In the genomic region with DNA sequence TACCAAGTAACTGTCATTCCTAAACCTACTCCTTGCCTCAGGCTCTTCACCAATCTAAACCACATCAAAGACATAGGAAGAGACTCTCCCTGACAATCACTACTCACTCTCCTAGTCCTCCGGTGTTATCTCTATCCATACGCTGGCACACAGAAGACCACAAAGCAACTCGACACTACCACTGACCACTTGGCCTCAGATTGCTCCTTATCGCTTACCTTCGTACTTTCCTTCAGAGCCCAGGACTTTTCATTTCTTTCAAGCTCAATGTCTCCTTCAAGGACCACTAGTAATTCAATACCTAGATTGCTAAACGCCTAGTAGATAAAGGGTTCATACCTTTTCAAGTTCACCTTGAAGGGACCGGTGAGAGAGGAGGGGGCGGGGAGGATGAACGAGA, we compare ENCODE assay signal across 9 mouse cellular contexts. TPM values are rescaled to one million over a fixed set of nuclear protein-coding genes. Genes with fewer than 3 reads are reported as not detected.
DNase-seq lines count a peak whose midpoint lies in the region; ATAC-seq and TF ChIP-seq lines count a peak whose summit lies in the region.
"Had no signal": no experiment of that assay in that cellular context is flagged by ENCODE, and none has a peak within 500 bp of the region (broad histone marks: within the 10 kb centered on the region; RNA-seq: fewer than 3 reads in every experiment).

No protein-coding gene starts in this region.

- peak overlapping the region; percentile 72; the same call in 1 of the 2 replicates for H3K9ac ChIP-seq in heart, embryonic 16.5 days (ENCODE audit: low read length)
- no peak overlapping the region for H3K9ac ChIP-seq in heart, adult 2 months (ENCODE audit: low read depth, low read length)
- peak overlapping the region; percentile 67 for H3K9ac ChIP-seq in MEL (ENCODE audit: control insufficient read depth, low read depth, low read length, poor library complexity, severe bottlenecking)
- peak overlapping the region; percentile 70; the same call in 1 of the 2 replicates for H3K9ac ChIP-seq in hindbrain, embryonic 14.5 days
- H3K9ac ChIP-seq in midbrain, embryonic 13.5 days (replicated peaks): peak overlapping the region; percentile 81; the same call in 1 of the 2 replicates

- ATAC-seq in heart, embryonic 16.5 days (replicated peaks; ENCODE audit: extremely low read depth, insufficient read depth, low FRiP score): no peak
- no peak for ATAC-seq in hindbrain, embryonic 14.5 days (ENCODE audit: low FRiP score)
- ATAC-seq in midbrain, embryonic 13.5 days: no peak
- no peak for ATAC-seq in frontal cortex, adult (ENCODE audit: low TSS enrichment)

- no peak for TF ChIP-seq RAD21 in MEL (IDR thresholded peaks at IDR 0.05; ENCODE audit: low read depth, low read length)

- H3K79me2 ChIP-seq in heart, adult 2 months (replicated peaks; ENCODE audit: control insufficient read depth, insufficient read depth, low read length): peaks cover 4% of the 10 kb centered on the region; the same call in 1 of the 2 replicates
- H3K79me2 ChIP-seq in MEL (ENCODE audit: control insufficient read depth, insufficient read depth, low read length, poor library complexity): peaks cover 32% of the 10 kb centered on the region

- TF ChIP-seq CTCF in heart, adult 2 months (IDR thresholded peaks at IDR 0.05): no peak
- TF ChIP-seq CTCF in MEL (IDR thresholded peaks at IDR 0.05 in 2 of 3, conservative IDR thresholded peaks at IDR 0.05 in 1 of 3; ENCODE audit: control insufficient read depth in 1 of 3, insufficient read depth in 1 of 3, low read depth in 2 of 3, low read length in 3 of 3, poor library complexity in 1 of 3, severe bottlenecking in 1 of 3): no peak

- peak overlapping the region; percentile 75 for H3K4me2 ChIP-seq in heart, embryonic 16.5 days (ENCODE audit: low read depth, low read length)
- H3K4me2 ChIP-seq in hindbrain, embryonic 14.5 days (replicated peaks): peak overlapping the region; percentile 75
- H3K4me2 ChIP-seq in midbrain, embryonic 13.5 days (replicated peaks): peak overlapping the region; percentile 75

- no peak for TF ChIP-seq POLR2A in heart, adult 2 months (IDR thresholded peaks at IDR 0.05; ENCODE audit: insufficient read depth, low read depth, low read length)
- no peak for TF ChIP-seq POLR2A in MEL (IDR thresholded peaks at IDR 0.05; ENCODE audit: control insufficient read depth in 1 of 2, insufficient read depth in 1 of 2, low read depth in 1 of 2, low read length in 2 of 2, poor library complexity in 1 of 2)

- H3K4me3 ChIP-seq in heart, embryonic 16.5 days (ENCODE audit: low read length): peak overlapping the region; percentile 64
- H3K4me3 ChIP-seq in heart, adult 2 months: no peak overlapping the region
- peak overlapping the region; percentile 70 to 74 for H3K4me3 ChIP-seq in MEL (ENCODE audit: control insufficient read depth in 1 of 2, insufficient read depth in 1 of 2, low read depth in 2 of 2, low read length in 2 of 2)
- peak overlapping the region; percentile 65 for H3K4me3 ChIP-seq in hindbrain, embryonic 14.5 days (replicated peaks; ENCODE audit: low read length)
- peak overlapping the region; percentile 81 for H3K4me3 ChIP-seq in midbrain, embryonic 13.5 days (replicated peaks)

- no peaks in the 10 kb centered on the region for H3K27me3 ChIP-seq in heart, embryonic 16.5 days (ENCODE audit: control insufficient read depth, insufficient read depth, low read length)
- H3K27me3 ChIP-seq in heart, adult 2 months (ENCODE audit: control insufficient read depth, insufficient read depth, low read length): no peaks in the 10 kb centered on the region
- no peaks in the 10 kb centered on the region for H3K27me3 ChIP-seq in MEL (ENCODE audit: control insufficient read depth in 1 of 2, insufficient read depth in 2 of 2, low read length in 2 of 2)
- no peaks in the 10 kb centered on the region for H3K27me3 ChIP-seq in hindbrain, embryonic 14.5 days (ENCODE audit: control insufficient read depth, insufficient read depth, low read length)
- no peaks in the 10 kb centered on the region for H3K27me3 ChIP-seq in midbrain, embryonic 13.5 days

- H3K36me3 ChIP-seq in heart, embryonic 16.5 days (ENCODE audit: control insufficient read depth, insufficient read depth): peaks cover 5% of the 10 kb centered on the region; the same call in 1 of the 2 replicates
- peaks cover 9% of the 10 kb centered on the region for H3K36me3 ChIP-seq in heart, adult 2 months (ENCODE audit: control insufficient read depth, insufficient read depth, low read length)
- peaks cover 0 to 34% of the 10 kb centered on the region in 2 experiments; a peak in 3 of 4 replicates for H3K36me3 ChIP-seq in MEL (ENCODE audit: control insufficient read depth in 1 of 2, insufficient read depth in 2 of 2, low read length in 2 of 2)
- H3K36me3 ChIP-seq in hindbrain, embryonic 14.5 days (replicated peaks; ENCODE audit: control insufficient read depth, insufficient read depth): peaks cover 11% of the 10 kb centered on the region
- peaks cover 9% of the 10 kb centered on the region; the same call in 1 of the 2 replicates for H3K36me3 ChIP-seq in midbrain, embryonic 13.5 days

- TF ChIP-seq EP300 in heart, adult 2 months (IDR thresholded peaks at IDR 0.05; ENCODE audit: insufficient read depth, low read depth, low read length): no peak
- no peak for TF ChIP-seq EP300 in MEL (IDR thresholded peaks at IDR 0.05; ENCODE audit: low read depth in 1 of 2, low read length in 2 of 2)

- intact Hi-C loops in heart, adult 2 months (cut with DNase I): loop anchor here (2.0 kb wide), 1 partner anchor 129 kb away; a partner anchor contains a TSS

- peaks cover 12% of the 10 kb centered on the region for H3K4me1 ChIP-seq in heart, embryonic 16.5 days (ENCODE audit: control insufficient read depth, insufficient read depth, low read length)
- peaks cover 4% of the 10 kb centered on the region for H3K4me1 ChIP-seq in heart, adult 2 months (ENCODE audit: control insufficient read depth, insufficient read depth, low read length)
- peaks cover 11% of the 10 kb centered on the region in 2 experiments for H3K4me1 ChIP-seq in MEL (ENCODE audit: control insufficient read depth in 1 of 2, insufficient read depth in 2 of 2, low read length in 2 of 2)
- peaks cover 22% of the 10 kb centered on the region for H3K4me1 ChIP-seq in hindbrain, embryonic 14.5 days (replicated peaks; ENCODE audit: control insufficient read depth, insufficient read depth, low read length)
- H3K4me1 ChIP-seq in midbrain, embryonic 13.5 days (replicated peaks): peaks cover 35% of the 10 kb centered on the region

- H3K27ac ChIP-seq in heart, embryonic 16.5 days (ENCODE audit: low read length): no peak overlapping the region
- H3K27ac ChIP-seq in heart, adult 2 months: no peak overlapping the region
- H3K27ac ChIP-seq in MEL (ENCODE audit: control insufficient read depth, low read depth, low read length): no peak overlapping the region
- H3K27ac ChIP-seq in hindbrain, embryonic 14.5 days: no peak overlapping the region
- no peak overlapping the region for H3K27ac ChIP-seq in midbrain, embryonic 13.5 days

- H3K9me3 ChIP-seq in heart, embryonic 16.5 days (replicated peaks; ENCODE audit: control insufficient read depth, low read length): no peaks in the 10 kb centered on the region
- H3K9me3 ChIP-seq in MEL (replicated peaks; ENCODE audit: insufficient read depth, low read length): no peaks in the 10 kb centered on the region
- H3K9me3 ChIP-seq in hindbrain, embryonic 14.5 days (ENCODE audit: control insufficient read depth, low read length): no peaks in the 10 kb centered on the region
- H3K9me3 ChIP-seq in midbrain, embryonic 13.5 days: no peaks in the 10 kb centered on the region

- WGBS in heart, embryonic 16.5 days: 47% methylated on average over 9 of the region's 9 CpGs
- WGBS in heart, adult 2 months: 53% methylated on average over 9 of the region's 9 CpGs
- 93% methylated on average over 9 of the region's 9 CpGs for WGBS in hindbrain, embryonic 14.5 days
- WGBS in midbrain, embryonic 13.5 days: 90% methylated on average over 9 of the region's 9 CpGs

- DNase-seq in heart, adult 2 months: no peak
- DNase-seq in MEL (ENCODE audit: low read depth, low spot score): peak; percentile 15
- no peak for DNase-seq in hindbrain, embryonic 14.5 days (ENCODE audit: low spot score)
- no peak for DNase-seq in frontal cortex, postnatal 10 days (ENCODE audit: low spot score in 2 of 2)
- no peak for DNase-seq in thymus, postnatal 10 days (ENCODE audit: low spot score in 2 of 2)

RNA-seq across cellular contexts. Expression of a gene that starts 1.4 kb away (rescaled TPM):
- polyA plus RNA-seq in heart, embryonic 16.5 days (2015; fragmentation: Nextera tagmentation; extraction: Ambion mirVana): 16.5 and 17.3 TPM in 2 replicates
- total RNA-seq in heart, adult 2 months (2021): 10 to 100 TPM; 20.7 to 23.9 TPM
- polyA plus RNA-seq in heart, adult 2 months (2012; rRNA removed): 21.3 and 33.9 TPM in 2 replicates
- 17.3 and 18.5 TPM in 2 replicates for total RNA-seq in MEL (2012; rRNA removed)
- 10 to 100 TPM in 1 of 2 experiments, not detected in 1; 16.0 TPM for polyA plus RNA-seq in MEL (2012; ENCODE audit: insufficient read depth in 1 of 2, insufficient read length in 2 of 2, low read depth in 1 of 2, low replicate concordance in 2 of 2, missing spikeins in 1 of 2)
- polyA plus RNA-seq in hindbrain, embryonic 14.5 days (2014; fragmentation: Nextera tagmentation; extraction: Ambion mirVana): 33.1 and 33.4 TPM in 2 replicates
- 30.1 and 30.9 TPM in 2 replicates for polyA plus RNA-seq in midbrain, embryonic 13.5 days (2015; fragmentation: Nextera tagmentation; extraction: Ambion mirVana)

RNA-seq across cellular contexts. Expression of a gene that starts 1.4 kb away (rescaled TPM):
- 19.6 and 21.6 TPM in 2 replicates for polyA plus RNA-seq in heart, embryonic 16.5 days (2015; fragmentation: Nextera tagmentation; extraction: Ambion mirVana)
- 1 to 10 TPM; 5.7 to 6.5 TPM for total RNA-seq in heart, adult 2 months (2021)
- 11.2 and 18.6 TPM in 2 replicates for polyA plus RNA-seq in heart, adult 2 months (2012; rRNA removed)
- 15.3 and 16.6 TPM in 2 replicates for total RNA-seq in MEL (2012; rRNA removed)
- 10 to 100 TPM in 1 of 2 experiments, not detected in 1; 30.0 TPM for polyA plus RNA-seq in MEL (2012; ENCODE audit: insufficient read depth in 1 of 2, insufficient read length in 2 of 2, low read depth in 1 of 2, low replicate concordance in 2 of 2, missing spikeins in 1 of 2)
- 18.4 and 19.0 TPM in 2 replicates for polyA plus RNA-seq in hindbrain, embryonic 14.5 days (2014; fragmentation: Nextera tagmentation; extraction: Ambion mirVana)
- 32.2 and 34.9 TPM in 2 replicates for polyA plus RNA-seq in midbrain, embryonic 13.5 days (2015; fragmentation: Nextera tagmentation; extraction: Ambion mirVana)

RNA-seq across cellular contexts. Expression of a gene that starts 1.6 kb away (rescaled TPM):
- 0.80 and 0.95 TPM in 2 replicates for polyA plus RNA-seq in heart, embryonic 16.5 days (2015; fragmentation: Nextera tagmentation; extraction: Ambion mirVana)
- under 1 TPM; 0.81 to 0.98 TPM for total RNA-seq in heart, adult 2 months (2021)
- polyA plus RNA-seq in heart, adult 2 months (2012; rRNA removed): 1.2 and 2.4 TPM in 2 replicates
- 0.08 and 0.13 TPM in 2 replicates for total RNA-seq in MEL (2012; rRNA removed)
- polyA plus RNA-seq in MEL (2012; ENCODE audit: insufficient read depth in 1 of 2, insufficient read length in 2 of 2, low read depth in 1 of 2, low replicate concordance in 2 of 2, missing spikeins in 1 of 2): under 1 TPM in 1 of 2 experiments, not detected in 1; 0.14 TPM
- polyA plus RNA-seq in hindbrain, embryonic 14.5 days (2014; fragmentation: Nextera tagmentation; extraction: Ambion mirVana): 1.0 and 1.2 TPM in 2 replicates
- 1.3 and 1.5 TPM in 2 replicates for polyA plus RNA-seq in midbrain, embryonic 13.5 days (2015; fragmentation: Nextera tagmentation; extraction: Ambion mirVana)

RNA-seq across cellular contexts. Expression of a gene that starts 19.0 kb away (rescaled TPM):
- polyA plus RNA-seq in heart, embryonic 16.5 days (2015; fragmentation: Nextera tagmentation; extraction: Ambion mirVana): 0.12 and 0.17 TPM in 2 replicates
- under 1 TPM in 1 of 2 experiments, not detected in 1; 0.23 TPM for total RNA-seq in heart, adult 2 months (2021)
- 0.70 and 1.2 TPM in 2 replicates for polyA plus RNA-seq in heart, adult 2 months (2012; rRNA removed)
- not detected in 2 replicates for total RNA-seq in MEL (2012; rRNA removed)
- polyA plus RNA-seq in MEL (2012; ENCODE audit: insufficient read depth in 1 of 2, insufficient read length in 2 of 2, low read depth in 1 of 2, low replicate concordance in 2 of 2, missing spikeins in 1 of 2): not detected
- polyA plus RNA-seq in hindbrain, embryonic 14.5 days (2014; fragmentation: Nextera tagmentation; extraction: Ambion mirVana): not detected in 2 replicates
- 0.28 TPM in 1 of 2 replicates, not detected in the other for polyA plus RNA-seq in midbrain, embryonic 13.5 days (2015; fragmentation: Nextera tagmentation; extraction: Ambion mirVana)

RNA-seq across cellular contexts. Expression of a gene that starts 37.7 kb away (rescaled TPM):
- polyA plus RNA-seq in heart, embryonic 16.5 days (2015; fragmentation: Nextera tagmentation; extraction: Ambion mirVana): 3.1 and 5.0 TPM in 2 replicates
- 100 to 1,000 TPM; 242 to 279 TPM for total RNA-seq in heart, adult 2 months (2021)
- polyA plus RNA-seq in heart, adult 2 months (2012; rRNA removed): 251 and 293 TPM in 2 replicates
- total RNA-seq in MEL (2012; rRNA removed): not detected in 2 replicates
- not detected for polyA plus RNA-seq in MEL (2012; ENCODE audit: insufficient read depth in 1 of 2, insufficient read length in 2 of 2, low read depth in 1 of 2, low replicate concordance in 2 of 2, missing spikeins in 1 of 2)
- 0.29 TPM in 1 of 2 replicates, not detected in the other for polyA plus RNA-seq in hindbrain, embryonic 14.5 days (2014; fragmentation: Nextera tagmentation; extraction: Ambion mirVana)
- 0.31 and 0.37 TPM in 2 replicates for polyA plus RNA-seq in midbrain, embryonic 13.5 days (2015; fragmentation: Nextera tagmentation; extraction: Ambion mirVana)
- total RNA-seq: left cerebral cortex, postnatal 10 days had no signal
